Mouse (Mus musculus) CH12.LX (cell line): Measurements from ENCODE around the gene Rb1. TPM values are rescaled to one million over a fixed set of nuclear protein-coding genes. Genes with fewer than 3 reads are reported as not detected.

Source experiments
- DNase-seq: peaks from one replicate; pipeline ENCODE4 v3.0.0-alpha.2; 2013; ENCODE audit errors: extremely low read depth
- H3K27ac ChIP-seq: 2 replicates; pipeline ENCODE4 v1.5.1; 2012; ENCODE audit warnings: low read depth, mild to moderate bottlenecking, control low read depth, moderate library complexity; ENCODE audit not compliant: insufficient read depth
- H3K27me3 ChIP-seq: replicated peaks from 2 replicates; pipeline ENCODE3; 2012; ENCODE audit warnings: inconsistent platforms
- H3K36me3 ChIP-seq, 2 experiments: replicated peaks in 1 of 2; 2 replicates each; pipeline versions ENCODE3 to v1.6.1; 2012; ENCODE audit warnings: inconsistent platforms in 1 of 2, low read length in 1 of 2, mild to moderate bottlenecking in 1 of 2, mixed read lengths in 1 of 2, moderate library complexity in 1 of 2; ENCODE audit not compliant: control insufficient read depth in 1 of 2, insufficient read depth in 1 of 2
- H3K4me1 ChIP-seq, 2 experiments: 2 replicates each; pipeline ENCODE4 v1.6.1; 2012; ENCODE audit warnings: inconsistent platforms in 1 of 2, moderate library complexity in 1 of 2; ENCODE audit not compliant: insufficient read depth in 2 of 2, control insufficient read depth in 1 of 2
- H3K4me2 ChIP-seq: 2 replicates; pipeline ENCODE4 v1.6.1; 2012; ENCODE audit warnings: low read depth, mild to moderate bottlenecking, control low read depth; ENCODE audit not compliant: poor library complexity, insufficient read depth, severe bottlenecking
- H3K4me3 ChIP-seq, 3 experiments: fragments of 150-350 bp in 1 of 3; sonication (generic) in 1 of 3; replicated peaks in 1 of 3; 2 replicates each; pipeline versions ENCODE3 to v1.5.1; 2011 to 2012; ENCODE audit warnings: low read depth in 2 of 3, low read length in 2 of 3, mild to moderate bottlenecking in 2 of 3, moderate library complexity in 2 of 3, control low read depth in 1 of 3, improper control_type of control experiment in 1 of 3, inconsistent platforms in 1 of 3, mixed read lengths in 1 of 3; ENCODE audit not compliant: poor library complexity in 1 of 3
- H3K79me2 ChIP-seq: replicated peaks from 2 replicates; pipeline ENCODE4 v1.6.1; 2012; ENCODE audit warnings: mild to moderate bottlenecking, moderate library complexity; ENCODE audit not compliant: control insufficient read depth, poor library complexity, insufficient read depth, severe bottlenecking; ENCODE audit errors: extremely low read depth
- H3K9ac ChIP-seq: 2 replicates; pipeline ENCODE4 v1.6.1; 2012; ENCODE audit warnings: low read depth, mild to moderate bottlenecking, control low read depth, moderate library complexity; ENCODE audit not compliant: insufficient read depth
- H3K9me3 ChIP-seq: replicated peaks from 2 replicates; pipeline ENCODE3; 2012; ENCODE audit warnings: low read length, inconsistent platforms, mixed read lengths
- CHD2 ChIP-seq: IDR thresholded peaks from 2 replicates; pipeline ENCODE4 v1.6.1; 2011; ENCODE audit warnings: low read length, improper control_type of control experiment
- ETS1 ChIP-seq: conservative IDR thresholded peaks from 2 replicates; pipeline ENCODE4 v1.6.1; 2012; ENCODE audit warnings: low read depth, mild to moderate bottlenecking, inconsistent platforms, low read length, improper control_type of control experiment, moderate library complexity
- GABPA ChIP-seq: IDR thresholded peaks from 2 replicates; pipeline ENCODE4 v1.6.1; 2012; ENCODE audit warnings: low read depth, low read length, improper control_type of control experiment, inconsistent platforms; ENCODE audit not compliant: insufficient replicate concordance
- HCFC1 ChIP-seq: IDR thresholded peaks from 2 replicates; pipeline ENCODE4 v1.6.1; 2012; ENCODE audit warnings: low read depth, mild to moderate bottlenecking, inconsistent platforms, low read length, improper control_type of control experiment
- IRF4 ChIP-seq: IDR thresholded peaks from 2 replicates; pipeline ENCODE4 v1.6.1; 2014; ENCODE audit warnings: low read depth, mild to moderate bottlenecking, inconsistent platforms, low read length, improper control_type of control experiment
- JUND ChIP-seq: conservative IDR thresholded peaks from 2 replicates; pipeline ENCODE4 v1.6.1; 2011; ENCODE audit warnings: low read depth, low read length, improper control_type of control experiment
- MAX ChIP-seq: IDR thresholded peaks from 2 replicates; pipeline ENCODE4 v1.6.1; 2011; ENCODE audit warnings: low read length, improper control_type of control experiment
- MEF2A ChIP-seq: IDR thresholded peaks from 2 replicates; pipeline ENCODE4 v1.6.1; 2014; ENCODE audit warnings: low read depth, mild to moderate bottlenecking, inconsistent platforms, low read length, improper control_type of control experiment, borderline replicate concordance
- MYC ChIP-seq: IDR thresholded peaks from 2 replicates; pipeline ENCODE4 v1.6.1; 2011; ENCODE audit warnings: low read depth, mild to moderate bottlenecking, improper control_type of control experiment, low read length
- PAX5 ChIP-seq: IDR thresholded peaks from 2 replicates; pipeline ENCODE4 v1.6.1; 2012; ENCODE audit warnings: low read length, inconsistent platforms, mixed read lengths
- POLR2A ChIP-seq: IDR thresholded peaks from 2 replicates; pipeline ENCODE4 v1.6.1; 2011; ENCODE audit warnings: low read depth, mild to moderate bottlenecking, improper control_type of control experiment, low read length
- RAD21 ChIP-seq: IDR thresholded peaks from 2 replicates; pipeline ENCODE4 v1.6.1; 2011; ENCODE audit warnings: low read depth, mild to moderate bottlenecking, low read length, improper control_type of control experiment, moderate library complexity
- RCOR1 ChIP-seq: conservative IDR thresholded peaks from 2 replicates; pipeline ENCODE4 v1.6.1; 2012; ENCODE audit warnings: low read depth, mild to moderate bottlenecking, inconsistent platforms, low read length, improper control_type of control experiment
- SMC3 ChIP-seq: IDR thresholded peaks from 2 replicates; pipeline ENCODE4 v1.6.1; 2011; ENCODE audit warnings: low read depth, low read length, improper control_type of control experiment
- TBP ChIP-seq: conservative IDR thresholded peaks from 2 replicates; pipeline ENCODE4 v1.6.1; 2011; ENCODE audit warnings: low read depth, low read length, improper control_type of control experiment
- UBTF ChIP-seq: IDR thresholded peaks from 2 replicates; pipeline ENCODE4 v1.6.1; 2012; ENCODE audit warnings: low read depth, mild to moderate bottlenecking, inconsistent platforms, low read length, improper control_type of control experiment, moderate library complexity
- USF1 ChIP-seq: IDR thresholded peaks from 2 replicates; pipeline ENCODE4 v1.6.1; 2014; ENCODE audit warnings: low read depth, mild to moderate bottlenecking, inconsistent platforms, low read length, improper control_type of control experiment
- ZC3H11A ChIP-seq: IDR thresholded peaks from 2 replicates; pipeline ENCODE4 v1.6.1; 2012; ENCODE audit warnings: low read depth, mild to moderate bottlenecking, inconsistent platforms, low read length, improper control_type of control experiment
- ZKSCAN1 ChIP-seq: IDR thresholded peaks from 2 replicates; pipeline ENCODE4 v1.6.1; 2012; ENCODE audit warnings: low read depth, inconsistent platforms, low read length, improper control_type of control experiment, borderline replicate concordance
- ZMIZ1 ChIP-seq: IDR thresholded peaks from 2 replicates; pipeline ENCODE4 v1.6.1; 2012; ENCODE audit warnings: low read depth, mild to moderate bottlenecking, inconsistent platforms, low read length, improper control_type of control experiment
- ZNF384 ChIP-seq: IDR thresholded peaks from 2 replicates; pipeline ENCODE4 v1.6.1; 2012; ENCODE audit warnings: low read depth, low read length, improper control_type of control experiment, inconsistent platforms
- dilution Hi-C: fragments of 300-500 bp; cut with MboI; formaldehyde crosslinking; loops from 2 replicates; pipeline ENCODE4 v1.14.3; 2020; ENCODE audit warnings: low sequenced_read_pairs; ENCODE audit not compliant: extremely low pct_unique_long_range_greater_than_20kb, extremely low pct_ligation_motif_present
- in situ Hi-C: fragments of 300-500 bp; cut with MboI; formaldehyde crosslinking; loops from 3 replicates; pipeline ENCODE4 v1.14.3; 2019; ENCODE audit warnings: low sequenced_read_pairs, low pct_ligation_motif_present, low pct_unique_long_range_greater_than_20kb, mixed read lengths
- polyA plus RNA-seq: library from polyadenylated mRNA; unstranded; fragments of >175 nt; gene quantifications from 2 replicates; pipeline ENCODE4 v1.2.1, GENCODE M21; 2012; ENCODE audit warnings: low read depth; ENCODE audit not compliant: insufficient read length
- total RNA-seq, 2 experiments: library from RNA; depleted of rRNA; stranded (reverse); fragments of 300-350 nt in 1 of 2; fragments of >200 nt in 1 of 2; gene quantifications; 2 replicates each; pipeline ENCODE4 v1.2.3; 2012 to 2014

The Rb1 gene
- total and polyA plus RNA-seq, 3 experiments = 13.6 to 16.7 (median 15.2) TPM

GRCm38 (mm10) chr14:73295512-73295911 lies 30.1 kb downstream of the Rb1 start:
- peaks cover 11 to 21% of the 10 kb centered on the region in 2 experiments for H3K36me3 ChIP-seq
- H3K4me2 ChIP-seq = no peak overlapping the region
- no peak for DNase-seq
- H3K9me3 ChIP-seq = no peaks in the 10 kb centered on the region
- dilution Hi-C loops = no loop called here
- H3K27me3 ChIP-seq = no peaks in the 10 kb centered on the region
- TF ChIP-seq UBTF = no peak
- TF ChIP-seq, all 38 proteins: peak for 0
- H3K9ac ChIP-seq = no peak overlapping the region
- no peaks in the 10 kb centered on the region for H3K4me1 ChIP-seq
- no peak overlapping the region for H3K27ac ChIP-seq
- in situ Hi-C loops = no loop called here
- no peaks in the 10 kb centered on the region for H3K79me2 ChIP-seq
- H3K4me3 ChIP-seq = no peak overlapping the region

- Histone ChIP-seq H3K27ac (no peak overlapping the region), H3K27me3 (no peaks in the 10 kb centered on the region), H3K4me1 (peaks cover 0 to 4% of the 10 kb centered on the region in 2 experiments; a peak in 1 of 4 replicates), H3K9me3 (no peaks in the 10 kb centered on the region), H3K79me2 (no peaks in the 10 kb centered on the region; the same call in 1 of the 2 replicates), H3K9ac (no peak overlapping the region), H3K4me2 (no peak overlapping the region), H3K36me3 (peaks cover 18 to 29% of the 10 kb centered on the region in 2 experiments), H3K4me3 (no peak overlapping the region)
- dilution Hi-C loops (no loop called here), in situ Hi-C loops (no loop called here)
- no peak for TF ChIP-seq ZMIZ1
- TF ChIP-seq MEF2A = no peak
- no peak for TF ChIP-seq SMC3
- no peak for TF ChIP-seq ZKSCAN1
- no peak for TF ChIP-seq USF1
- no peak for TF ChIP-seq HCFC1
- TF ChIP-seq IRF4 = no peak
- DNase-seq = no peak
These were observed 32.0 kb downstream of the Rb1 start for GRCm38 (mm10) chr14:73293616-73294015.

GRCm38 (mm10) chr14:73292434-73292833 lies 33.2 kb downstream of the Rb1 start:
- in situ Hi-C loops = no loop called here
- no peak overlapping the region for H3K9ac ChIP-seq
- H3K4me3 ChIP-seq = no peak overlapping the region
- H3K4me1 ChIP-seq = peaks cover 0 to 4% of the 10 kb centered on the region in 2 experiments; a peak in 1 of 4 replicates
- H3K36me3 ChIP-seq = peaks cover 18 to 30% of the 10 kb centered on the region in 2 experiments
- H3K27me3 ChIP-seq = no peaks in the 10 kb centered on the region
- H3K9me3 ChIP-seq = no peaks in the 10 kb centered on the region
- H3K79me2 ChIP-seq = no peaks in the 10 kb centered on the region; the same call in 1 of the 2 replicates
- dilution Hi-C loops = no loop called here
- TF ChIP-seq MAX (no peak), CHD2 (no peak), ZMIZ1 (no peak), ZC3H11A (no peak), RCOR1 (no peak), MEF2A (no peak), TBP (no peak), RAD21 (no peak), JUND (no peak), USF1 (no peak), ETS1 (no peak), GABPA (no peak), PAX5 (no peak), POLR2A (no peak), UBTF (no peak), MYC (no peak), ZNF384 (no peak)
- no peak overlapping the region for H3K4me2 ChIP-seq
- H3K27ac ChIP-seq = no peak overlapping the region
- no peak for DNase-seq
